36 mouse cellular contexts compared by ENCODE assay signal in the genomic region with DNA sequence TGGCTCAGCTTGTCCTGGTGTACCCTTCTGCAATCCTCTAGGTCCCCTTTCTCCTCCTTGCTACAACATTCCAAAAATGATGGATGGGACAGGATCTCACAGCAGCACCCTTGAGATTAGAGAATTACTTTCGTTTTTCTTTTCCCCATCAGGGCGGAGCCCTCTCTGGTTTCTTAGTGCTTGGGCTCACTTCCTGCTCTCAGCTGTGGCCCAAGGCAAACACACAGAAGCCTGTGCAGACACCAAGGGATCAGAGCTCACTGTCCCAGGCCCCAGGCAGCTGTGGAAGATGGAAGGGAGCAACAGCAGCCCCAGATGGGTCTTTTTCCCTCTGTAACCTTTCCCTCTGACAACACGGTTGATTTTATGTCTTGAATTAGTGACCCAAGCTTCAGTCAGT. TPM values are rescaled to one million over a fixed set of nuclear protein-coding genes. Genes with fewer than 3 reads are reported as not detected.
"Had no signal": no experiment of that assay in that cellular context is flagged by ENCODE, and none has a peak within 500 bp of the region (broad histone marks: within the 10 kb centered on the region; RNA-seq: fewer than 3 reads in every experiment).

No protein-coding gene starts in this region.

RNA-seq across cellular contexts. Expression of a gene that starts 49.1 kb away (rescaled TPM):
- total RNA-seq: gastrocnemius, adult 18-20 months; gastrocnemius, adult 8-10 months; gastrocnemius, postnatal 14 days; gastrocnemius, postnatal 36 days; heart, adult 8-10 months; heart, postnatal 10 days; heart, postnatal 25 days; heart, postnatal 4 days; layer of hippocampus, adult 18-20 months; layer of hippocampus, adult 8-10 months; layer of hippocampus, postnatal 14 days; layer of hippocampus, postnatal 36 days; left cerebral cortex, adult 18-20 months; left cerebral cortex, adult 8-10 months; left cerebral cortex, postnatal 10 days; left cerebral cortex, postnatal 25 days; left cerebral cortex, postnatal 4 days; liver, adult 2 months had no signal
- polyA plus RNA-seq: gonadal fat pad, adult 2 months; heart, embryonic 10.5 days; heart, embryonic 12.5 days; heart, embryonic 14.5 days; heart, embryonic 16.5 days; hindbrain, embryonic 10.5 days; hindbrain, embryonic 12.5 days; hindbrain, embryonic 14.5 days; hindbrain, embryonic 16.5 days; intestine, embryonic 14.5 days; intestine, embryonic 16.5 days; kidney, embryonic 14.5 days; kidney, embryonic 16.5 days; limb, embryonic 11.5 days; limb, embryonic 13.5 days; limb, embryonic 15.5 days; liver, adult 2 months; liver, embryonic 12.5 days; liver, embryonic 16.5 days had no signal
